10 mouse cellular contexts compared by ENCODE assay signal in the genomic region with DNA sequence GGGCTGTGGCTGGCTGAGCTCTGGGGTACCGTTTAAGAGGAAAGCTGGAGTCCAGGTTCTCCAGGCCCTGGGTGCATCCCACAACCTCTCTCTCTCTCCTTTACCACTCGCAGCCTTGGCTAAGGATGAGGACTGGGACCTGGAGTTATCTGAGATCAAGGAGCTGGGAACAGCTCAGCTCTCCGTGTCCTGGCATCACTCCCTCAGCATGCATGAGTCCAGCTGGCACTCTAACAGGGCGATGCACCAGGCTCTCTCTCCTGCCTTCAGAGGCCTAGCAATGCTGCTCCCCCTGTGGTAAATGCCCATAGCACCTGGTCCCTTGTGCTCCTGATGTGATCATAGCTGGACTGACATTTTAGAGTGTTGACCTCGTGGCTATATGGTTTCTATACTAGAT. TPM values are rescaled to one million over a fixed set of nuclear protein-coding genes. Genes with fewer than 3 reads are reported as not detected.
DNase-seq lines count a peak whose midpoint lies in the region; ATAC-seq and TF ChIP-seq lines count a peak whose summit lies in the region.
"Had no signal": no experiment of that assay in that cellular context is flagged by ENCODE, and none has a peak within 500 bp of the region (broad histone marks: within the 10 kb centered on the region; RNA-seq: fewer than 3 reads in every experiment).

No protein-coding gene starts in this region.

- ATAC-seq in frontal cortex, adult (ENCODE audit: low TSS enrichment), result peak; percentile 28; the same call in 1 of the 2 replicates
- no peak for ATAC-seq in erythroblast, adult 5-6 weeks (replicated peaks; ENCODE audit: low FRiP score, poor library complexity, severe bottlenecking)
- ATAC-seq in megakaryocyte-erythroid progenitor cell, adult 5-6 weeks (replicated peaks; ENCODE audit: low FRiP score, low TSS enrichment, poor library complexity, severe bottlenecking), result no peak

- peak overlapping the region; percentile 40; the same call in 1 of the 2 replicates for H3K27ac ChIP-seq in left cerebral cortex, adult 2 months
- H3K27ac ChIP-seq: kidney, postnatal 0 days had no signal

- intact Hi-C loops in left cerebral cortex, adult 2 months (cut with DNase I), result no loop called here
- intact Hi-C loops in left cerebral cortex, postnatal 14 days (cut with DNase I), result no loop called here
- intact Hi-C loops in gastrocnemius, postnatal 14 days (cut with DNase I; ENCODE audit: low total_unique reads), result no loop called here

- DNase-seq in frontal cortex, postnatal 10 days (ENCODE audit: low spot score in 2 of 2), result no peak
- no peak for DNase-seq in left cerebral cortex, adult 2 months (ENCODE audit: extremely low spot score in 1 of 2, low spot score in 2 of 2)
- no peak for DNase-seq in left cerebral cortex, postnatal 14 days (ENCODE audit: low spot score in 2 of 2)
- DNase-seq in cerebellum, adult 11 months, result peak; percentile 85
- DNase-seq in gastrocnemius, postnatal 14 days, result peak; percentile 68

- H3K4me3 ChIP-seq in left cerebral cortex, adult 2 months, result no peak overlapping the region
- H3K4me3 ChIP-seq: heart, adult 2 months had no signal

- no peak for TF ChIP-seq CTCF in left cerebral cortex, adult 2 months (IDR thresholded peaks at IDR 0.05)

RNA-seq across cellular contexts. Expression of gene Litaf, which starts 5.2 kb away (rescaled TPM):
- 10 to 100 TPM in 1 of 2 experiments, 1 to 10 TPM in 1; 9.1 to 14.1 TPM for total RNA-seq in left cerebral cortex, adult 2 months (2021)
- 10 to 100 TPM in 1 of 2 experiments, 1 to 10 TPM in 1; 8.0 to 10.0 TPM for total RNA-seq in left cerebral cortex, postnatal 14 days (2021)
- total RNA-seq in gastrocnemius, postnatal 14 days (2021), result 10 to 100 TPM; 17.0 to 19.2 TPM
- 24.7 and 34.0 TPM in 2 replicates for total RNA-seq in erythroblast, adult 5-6 weeks (2015; ENCODE audit: low replicate concordance)
- total RNA-seq in erythroblast, adult 5-6 weeks (2017; ENCODE audit: low replicate concordance), result 10.0 and 11.2 TPM in 2 replicates
- 5.4 and 6.6 TPM in 2 replicates for total RNA-seq in megakaryocyte-erythroid progenitor cell, adult 5-6 weeks (2014; fragmentation: Nextera tagmentation)
- 6.9 and 9.4 TPM in 2 replicates for total RNA-seq in megakaryocyte-erythroid progenitor cell, adult 5-6 weeks (2017)

RNA-seq across cellular contexts. Expression of gene Snn, which starts 10.4 kb away (rescaled TPM):
- total RNA-seq in left cerebral cortex, adult 2 months (2021), result 100 to 1,000 TPM; 174 to 177 TPM
- 100 to 1,000 TPM; 180 to 190 TPM for total RNA-seq in left cerebral cortex, postnatal 14 days (2021)
- total RNA-seq in gastrocnemius, postnatal 14 days (2021), result 10 to 100 TPM in 1 of 2 experiments, 1 to 10 TPM in 1; 7.6 to 10.9 TPM
- 0.77 and 1.7 TPM in 2 replicates for total RNA-seq in erythroblast, adult 5-6 weeks (2015; ENCODE audit: low replicate concordance)
- total RNA-seq in erythroblast, adult 5-6 weeks (2017; ENCODE audit: low replicate concordance), result 1.2 and 1.5 TPM in 2 replicates
- total RNA-seq in megakaryocyte-erythroid progenitor cell, adult 5-6 weeks (2014; fragmentation: Nextera tagmentation), result 0.52 and 7.4 TPM in 2 replicates
- total RNA-seq in megakaryocyte-erythroid progenitor cell, adult 5-6 weeks (2017), result 0.09 and 1.6 TPM in 2 replicates

Comparison
In these comparisons a context has a peak if more than half of its experiments do, and no peak if none do; other contexts are left out.
1. DNase-seq: peak in cerebellum, adult 11 months (single experiment) and gastrocnemius, postnatal 14 days (single experiment); none in frontal cortex, postnatal 10 days (0 of 2), left cerebral cortex, adult 2 months (0 of 2) and left cerebral cortex, postnatal 14 days (0 of 2).
2. RNA of gene Snn, which starts 10.4 kb away (total RNA-seq): 180 to 190 TPM in left cerebral cortex, postnatal 14 days and 174 to 177 TPM in left cerebral cortex, adult 2 months; 7.6 to 10.9 TPM in gastrocnemius, postnatal 14 days, 0.09 to 7.4 TPM in megakaryocyte-erythroid progenitor cell, adult 5-6 weeks and 0.77 to 1.7 TPM in erythroblast, adult 5-6 weeks; every median in the first group is over 10 times any median in the second.